Mouse (Mus musculus) kidney, embryonic 14.5 days (tissue): ENCODE results near the gene Prkag2. TPM values are rescaled to one million over a fixed set of nuclear protein-coding genes. Genes with fewer than 3 reads are reported as not detected.
"Not testable (repeated sequence)": the region's sequence is repeated elsewhere in the genome, so short reads cannot be mapped to it uniquely, and the experiment has no call there.

Experiments used
- ATAC-seq: fragments of 200-750 bp; cut with Nextera tagmentation; 2 replicates; pipeline ENCODE4 v1.8.0; 2017; ENCODE audit warnings: moderate number of reproducible peaks, mild to moderate bottlenecking, moderate TSS enrichment, moderate library complexity; ENCODE audit not compliant: low FRiP score, low TSS enrichment
- H3K27ac ChIP-seq: fragments of 300-500 bp; sonication (generic); 2 replicates; pipeline ENCODE4 v1.5.1; 2014; ENCODE audit warnings: low read depth, mild to moderate bottlenecking, low read length, moderate library complexity, mixed read lengths
- H3K27me3 ChIP-seq: fragments of 300-500 bp; sonication (generic); 2 replicates; pipeline ENCODE4 v1.6.1; 2014; ENCODE audit warnings: mild to moderate bottlenecking, low read length; ENCODE audit not compliant: control insufficient read depth, insufficient read depth
- H3K36me3 ChIP-seq: fragments of 300-500 bp; sonication (generic); 2 replicates; pipeline ENCODE4 v1.6.1; 2014; ENCODE audit warnings: low read length, mixed read lengths; ENCODE audit not compliant: control insufficient read depth, insufficient read depth
- H3K4me1 ChIP-seq: fragments of 300-500 bp; sonication (generic); 2 replicates; pipeline ENCODE4 v1.6.1; 2014; ENCODE audit warnings: low read length, mixed read lengths; ENCODE audit not compliant: control insufficient read depth, insufficient read depth
- H3K4me2 ChIP-seq: fragments of 300-500 bp; sonication (generic); replicated peaks from 2 replicates; pipeline ENCODE4 v1.6.1; 2014; ENCODE audit warnings: low read depth, mild to moderate bottlenecking, low read length
- H3K4me3 ChIP-seq: fragments of 300-500 bp; sonication (generic); 2 replicates; pipeline ENCODE4 v1.5.1; 2014; ENCODE audit warnings: mild to moderate bottlenecking, low read length
- H3K9ac ChIP-seq: fragments of 300-500 bp; sonication (generic); 2 replicates; pipeline ENCODE4 v1.6.1; 2014; ENCODE audit warnings: low read depth, mild to moderate bottlenecking, low read length, moderate library complexity
- H3K9me3 ChIP-seq: fragments of 300-500 bp; sonication (generic); 2 replicates; pipeline ENCODE4 v1.6.1; 2016; ENCODE audit warnings: low read length; ENCODE audit not compliant: control insufficient read depth
- WGBS: fragments of 180-500 bp; shearing (Covaris S2); extraction: QIAGEN DNeasy Blood & Tissue Kit; methylation state at CpG from one replicate; pipeline ENCODE4 v1.1.7; 2014; 5-methylcytosine and 5-hydroxymethylcytosine counted together
- polyA plus RNA-seq: library from polyadenylated mRNA; unstranded; fragments of >200 nt; fragmentation: Nextera tagmentation; extraction: Ambion mirVana; gene quantifications from 2 replicates; pipeline ENCODE4 v1.2.1, GENCODE M21; 2014

Prkag2 gene
- polyA plus RNA-seq, 1 experiment from 2014 or later = 44.6 TPM

GRCm38 (mm10) chr5:25080994-25081393, 19.4 kb downstream of the Prkag2 start:
- H3K4me3 ChIP-seq = no peak overlapping the region

GRCm38 (mm10) chr5:25080438-25080945, 19.9 kb downstream of the Prkag2 start:
- Histone ChIP-seq H3K27me3 (no peaks in the 10 kb centered on the region), H3K9me3 (no peaks in the 10 kb centered on the region), H3K27ac (no peak overlapping the region), H3K9ac (no peak overlapping the region), H3K4me3 (no peak overlapping the region), H3K36me3 (no peaks in the 10 kb centered on the region), H3K4me2 (no peak overlapping the region), H3K4me1 (no peaks in the 10 kb centered on the region)
- no peak for ATAC-seq
- 93% methylated on average over 9 of the region's 9 CpGs for WGBS

More at GRCm38 (mm10) chr5:25080994-25081393, 19.4 kb downstream of the Prkag2 start:
- Histone ChIP-seq H3K36me3 (no peaks in the 10 kb centered on the region), H3K4me2 (no peak overlapping the region), H3K9me3 (no peaks in the 10 kb centered on the region), H3K27me3 (no peaks in the 10 kb centered on the region), H3K9ac (no peak overlapping the region), H3K4me1 (no peaks in the 10 kb centered on the region), H3K27ac (no peak overlapping the region)
- no peak for ATAC-seq
- 65% methylated on average over 3 of the region's 3 CpGs for WGBS

- Histone ChIP-seq H3K27ac (no peak overlapping the region), H3K36me3 (no peaks in the 10 kb centered on the region), H3K4me2 (no peak overlapping the region), H3K4me3 (no peak overlapping the region), H3K9me3 (no peaks in the 10 kb centered on the region), H3K27me3 (no peaks in the 10 kb centered on the region), H3K9ac (no peak overlapping the region), H3K4me1 (no peaks in the 10 kb centered on the region)
- ATAC-seq = no peak
- 89% methylated on average over 9 of the region's 9 CpGs for WGBS
Observed at GRCm38 (mm10) chr5:25079766-25080265, 20.6 kb downstream of the Prkag2 start.

- 54% methylated on average over 8 of the region's 8 CpGs for WGBS
Observed at GRCm38 (mm10) chr5:25077873-25078651, 22.4 kb downstream of the Prkag2 start.

GRCm38 (mm10) chr5:25077258-25077657, 23.2 kb downstream of the Prkag2 start:
- not testable (repeated sequence) for H3K27ac ChIP-seq, H3K4me3 ChIP-seq, H3K9ac ChIP-seq, H3K4me1 ChIP-seq, H3K4me2 ChIP-seq, H3K27me3 ChIP-seq, H3K36me3 ChIP-seq, ATAC-seq, H3K9me3 ChIP-seq
- WGBS = 96% methylated on average over 13 of the region's 13 CpGs

More at GRCm38 (mm10) chr5:25077873-25078651, 22.4 kb downstream of the Prkag2 start:
- Histone ChIP-seq H3K9ac (no peak overlapping the region), H3K36me3 (no peaks in the 10 kb centered on the region), H3K27me3 (no peaks in the 10 kb centered on the region), H3K9me3 (no peaks in the 10 kb centered on the region), H3K4me3 (no peak overlapping the region), H3K27ac (no peak overlapping the region), H3K4me1 (no peaks in the 10 kb centered on the region), H3K4me2 (no peak overlapping the region)
- no peak for ATAC-seq

GRCm38 (mm10) chr5:25075623-25076022, 24.8 kb downstream of the Prkag2 start:
- Histone ChIP-seq H3K4me2 (no peak overlapping the region), H3K27ac (no peak overlapping the region), H3K4me1 (no peaks in the 10 kb centered on the region), H3K9me3 (no peaks in the 10 kb centered on the region), H3K9ac (no peak overlapping the region), H3K4me3 (no peak overlapping the region), H3K36me3 (no peaks in the 10 kb centered on the region), H3K27me3 (no peaks in the 10 kb centered on the region)
- ATAC-seq = 0 out of 2 replicates have a peak, but pooled peaks have one; percentile 37
- 56% methylated on average over 4 of the region's 4 CpGs for WGBS

GRCm38 (mm10) chr5:25069815-25070214, 30.6 kb downstream of the Prkag2 start:
- Histone ChIP-seq H3K4me3 (no peak overlapping the region), H3K9me3 (no peaks in the 10 kb centered on the region), H3K4me2 (no peak overlapping the region), H3K9ac (no peak overlapping the region), H3K27me3 (no peaks in the 10 kb centered on the region), H3K4me1 (peaks cover 14% of the 10 kb centered on the region; the same call in 1 of the 2 replicates), H3K36me3 (no peaks in the 10 kb centered on the region), H3K27ac (no peak overlapping the region)
- no peak for ATAC-seq
- 61% methylated on average over 5 of the region's 5 CpGs for WGBS

- Histone ChIP-seq H3K36me3 (no peaks in the 10 kb centered on the region), H3K4me3 (no peak overlapping the region), H3K9ac (peak overlapping the region; percentile 28; the same call in 1 of the 2 replicates), H3K4me1 (peaks cover 14% of the 10 kb centered on the region; the same call in 1 of the 2 replicates), H3K27me3 (no peaks in the 10 kb centered on the region), H3K9me3 (no peaks in the 10 kb centered on the region), H3K27ac (peak overlapping the region; percentile 42; the same call in 1 of the 2 replicates), H3K4me2 (no peak overlapping the region)
- ATAC-seq = no peak
- WGBS = 33% methylated on average over 6 of the region's 6 CpGs
Observed at GRCm38 (mm10) chr5:25067122-25067521, 33.3 kb downstream of the Prkag2 start.
